Mouse (Mus musculus): ENCODE measurements around the gene Polr3b.
A peak's percentile ranks its signal among the peaks of the same experiment; 100 is the strongest.

The Polr3b gene

GRCm38 (mm10) chr10:84707752-84708530, 85.8 kb downstream of the Polr3b start:
- DNase-seq (ENCODE audit: low spot score in 2 of 2): no peak

GRCm38 (mm10) chr10:84710192-84710591, 88.1 kb downstream of the Polr3b start:
- DNase-seq (ENCODE audit: low spot score in 2 of 2): peak in 1 of 2 experiments; percentile 7

- no peak for DNase-seq (ENCODE audit: low spot score in 2 of 2)
Measured at GRCm38 (mm10) chr10:84710827-84711226, 88.7 kb downstream of the Polr3b start.

- DNase-seq (ENCODE audit: low spot score in 2 of 2): no peak
Measured at GRCm38 (mm10) chr10:84711479-84711878, 89.4 kb downstream of the Polr3b start.

- no peak for DNase-seq (ENCODE audit: low spot score in 2 of 2)
Measured at GRCm38 (mm10) chr10:84711940-84712339, 89.8 kb downstream of the Polr3b start.

- DNase-seq (ENCODE audit: low spot score in 2 of 2): no peak
Measured at GRCm38 (mm10) chr10:84712532-84712931, 90.4 kb downstream of the Polr3b start.

- no peak for DNase-seq (ENCODE audit: low spot score in 2 of 2)
Measured at GRCm38 (mm10) chr10:84713043-84713442, 91.0 kb downstream of the Polr3b start.

- no peak for DNase-seq (ENCODE audit: low spot score in 2 of 2)
Measured at GRCm38 (mm10) chr10:84715639-84716038, 93.5 kb downstream of the Polr3b start.

GRCm38 (mm10) chr10:84716581-84716980, 94.5 kb downstream of the Polr3b start:
- no peak for DNase-seq (ENCODE audit: low spot score in 2 of 2)

GRCm38 (mm10) chr10:84722711-84723110, 100.6 kb downstream of the Polr3b start:
- DNase-seq (ENCODE audit: low spot score in 2 of 2): no peak

GRCm38 (mm10) chr10:84727005-84727404, 104.9 kb downstream of the Polr3b start:
- no peak for DNase-seq (ENCODE audit: low spot score in 2 of 2)

GRCm38 (mm10) chr10:84727760-84728159, 105.7 kb downstream of the Polr3b start:
- no peak for DNase-seq (ENCODE audit: low spot score in 2 of 2)

- no peak for DNase-seq (ENCODE audit: low spot score in 2 of 2)
Measured at GRCm38 (mm10) chr10:84730078-84730477, 108.0 kb downstream of the Polr3b start.

GRCm38 (mm10) chr10:84730956-84731355, 108.9 kb downstream of the Polr3b start:
- no peak for DNase-seq (ENCODE audit: low spot score in 2 of 2)

- DNase-seq (ENCODE audit: low spot score in 2 of 2): no peak
Measured at GRCm38 (mm10) chr10:84733511-84733910, 111.4 kb downstream of the Polr3b start.

- DNase-seq (ENCODE audit: low spot score in 2 of 2): no peak
Measured at GRCm38 (mm10) chr10:84754851-84755785, 133.0 kb downstream of the Polr3b start.

GRCm38 (mm10) chr10:84755786-84756203, 133.7 kb downstream of the Polr3b start, which contains the start of gene Rfx4:
Rfx4 (plus strand) TSS chr10:84756062.
- no peak for DNase-seq (ENCODE audit: low spot score in 2 of 2)

GRCm38 (mm10) chr10:84756435-84757095, 134.5 kb downstream of the Polr3b start:
- DNase-seq (ENCODE audit: low spot score in 2 of 2): no peak

GRCm38 (mm10) chr10:84757426-84758199, 135.5 kb downstream of the Polr3b start:
- no peak for DNase-seq (ENCODE audit: low spot score in 2 of 2)

- DNase-seq (ENCODE audit: low spot score in 2 of 2): no peak
Measured at GRCm38 (mm10) chr10:84758200-84758468, 136.0 kb downstream of the Polr3b start.
